Mouse (Mus musculus): ENCODE data around the gene St3gal5. TPM values are rescaled to one million over a fixed set of nuclear protein-coding genes. Genes with fewer than 3 reads are reported as not detected.

Gene St3gal5
- polyA plus RNA-seq, 1 experiment from 2014 or later: 40.0 TPM

DNA sequence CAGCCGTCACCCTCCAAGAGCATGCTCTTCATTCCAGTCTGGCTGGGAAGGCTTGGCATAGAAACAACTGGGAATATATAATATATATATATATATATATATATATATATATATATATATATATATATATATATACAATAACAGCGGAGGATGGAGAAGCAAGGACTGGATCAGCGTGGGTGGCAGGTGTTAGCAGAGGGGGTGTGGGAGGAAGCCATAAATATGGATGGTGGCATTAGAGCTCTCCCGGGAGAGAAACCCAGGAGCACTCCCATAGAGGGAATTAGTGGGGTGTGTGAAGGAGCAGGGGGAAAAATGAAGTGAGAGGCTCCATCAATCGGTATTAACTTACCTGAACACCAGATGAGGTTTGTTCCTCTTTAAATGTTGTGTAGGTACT lies 2.8 kb downstream of the St3gal5 start:
- WGBS: 87% methylated on average over 5 of the region's 5 CpGs
- DNase-seq (ENCODE audit: low spot score): no peak
- Histone ChIP-seq H3K27me3 (ENCODE audit: low read depth, poor library complexity, severe bottlenecking) (no peaks in the 10 kb centered on the region), H3K27ac (replicated peaks) (no peak overlapping the region), H3K4me1 (peaks cover 49% of the 10 kb centered on the region), H3K36me3 (no peaks in the 10 kb centered on the region), H3K4me3 (no peak overlapping the region), H3K9me3 (replicated peaks) (no peaks in the 10 kb centered on the region)

DNA sequence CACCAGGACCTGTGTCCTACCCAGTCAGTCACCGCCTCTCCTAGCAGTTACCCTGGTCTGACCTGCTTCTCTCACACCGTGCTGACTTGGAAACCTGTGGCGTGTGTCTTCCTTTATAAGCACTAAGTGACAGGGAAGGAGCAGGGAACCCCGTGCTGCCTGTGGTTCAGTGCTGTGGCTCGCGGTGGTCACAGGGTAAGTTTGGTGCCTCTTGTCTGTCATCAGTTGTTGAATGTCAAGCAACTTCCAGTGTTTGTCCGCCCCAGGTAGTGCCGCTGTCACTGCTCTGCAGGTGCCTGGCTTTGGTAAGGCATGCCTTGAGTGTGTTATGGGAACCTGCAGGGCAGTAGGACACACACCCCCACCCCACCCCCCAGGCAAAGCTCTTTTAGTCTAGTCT lies 3.5 kb downstream of the St3gal5 start:
- no peak for DNase-seq (ENCODE audit: low spot score)
- Histone ChIP-seq H3K27me3 (ENCODE audit: low read depth, poor library complexity, severe bottlenecking) (no peaks in the 10 kb centered on the region), H3K4me1 (peaks cover 49% of the 10 kb centered on the region), H3K36me3 (peaks cover 2% of the 10 kb centered on the region; the same call in 1 of the 2 replicates), H3K27ac (replicated peaks) (0 out of 2 replicates have a peak overlapping the region, but pooled peaks have one; percentile 14), H3K4me3 (no peak overlapping the region), H3K9me3 (replicated peaks) (no peaks in the 10 kb centered on the region)
- WGBS: 93% methylated on average over 8 of the region's 8 CpGs

DNA sequence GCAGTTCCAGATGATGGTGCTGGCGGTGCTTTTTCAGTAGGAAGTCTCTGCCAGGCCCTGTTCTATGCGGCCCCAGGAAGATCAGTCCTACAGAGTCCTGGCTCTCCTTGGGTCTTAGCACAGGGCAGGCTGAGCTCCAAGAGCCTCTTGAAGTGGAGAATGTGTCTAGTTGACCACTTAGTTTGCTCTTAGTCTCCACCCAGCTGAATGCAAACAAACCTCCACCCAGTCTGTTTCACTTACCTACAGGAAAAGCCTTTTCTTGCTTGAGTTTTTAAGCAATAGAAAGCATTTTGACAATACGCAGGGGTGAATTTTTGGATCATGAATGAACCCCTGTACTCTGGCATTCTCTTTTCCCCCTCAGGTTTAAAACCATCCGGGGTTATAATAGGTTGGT lies 4.0 kb downstream of the St3gal5 start:
- 86% methylated on average over 4 of the region's 4 CpGs for WGBS
- H3K4me1 ChIP-seq: peaks cover 49% of the 10 kb centered on the region

DNA sequence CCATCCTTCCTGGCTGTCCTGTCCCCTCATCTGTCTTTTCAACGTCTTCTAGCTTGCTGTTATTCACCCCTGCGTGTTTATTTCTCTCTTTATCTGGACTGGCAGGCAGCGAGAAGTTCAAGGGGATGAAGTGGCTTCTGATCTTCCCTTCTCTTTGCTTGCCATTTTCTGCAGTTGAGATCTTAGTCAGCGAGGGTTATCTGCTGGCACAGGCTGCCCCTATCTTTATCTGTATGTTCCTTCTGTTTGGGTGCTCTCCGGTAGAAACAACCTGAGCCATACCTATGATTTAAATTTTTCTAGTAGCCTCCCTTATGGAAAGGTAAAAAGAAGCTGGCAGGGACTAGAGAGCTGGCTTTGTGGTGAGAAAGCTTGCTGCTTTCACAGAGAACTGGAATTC lies 4.7 kb downstream of the St3gal5 start:
- Histone ChIP-seq H3K4me1 (peaks cover 43% of the 10 kb centered on the region), H3K9me3 (replicated peaks) (no peaks in the 10 kb centered on the region), H3K4me3 (no peak overlapping the region), H3K27ac (replicated peaks) (no peak overlapping the region), H3K36me3 (peaks cover 4% of the 10 kb centered on the region), H3K27me3 (ENCODE audit: low read depth, poor library complexity, severe bottlenecking) (no peaks in the 10 kb centered on the region)
- DNase-seq (ENCODE audit: low spot score): no peak
- WGBS: 80% methylated on average over 5 of the region's 5 CpGs

More for the DNA sequence above, 4.0 kb downstream of the St3gal5 start:
- no peak for DNase-seq (ENCODE audit: low spot score)
- H3K27me3 ChIP-seq (ENCODE audit: low read depth, poor library complexity, severe bottlenecking): no peaks in the 10 kb centered on the region
- H3K36me3 ChIP-seq: peaks cover 2% of the 10 kb centered on the region; the same call in 1 of the 2 replicates
- no peak overlapping the region for H3K4me3 ChIP-seq
- H3K9me3 ChIP-seq (replicated peaks): no peaks in the 10 kb centered on the region
- H3K27ac ChIP-seq (replicated peaks): 0 out of 2 replicates have a peak overlapping the region, but pooled peaks have one; percentile 14

DNA sequence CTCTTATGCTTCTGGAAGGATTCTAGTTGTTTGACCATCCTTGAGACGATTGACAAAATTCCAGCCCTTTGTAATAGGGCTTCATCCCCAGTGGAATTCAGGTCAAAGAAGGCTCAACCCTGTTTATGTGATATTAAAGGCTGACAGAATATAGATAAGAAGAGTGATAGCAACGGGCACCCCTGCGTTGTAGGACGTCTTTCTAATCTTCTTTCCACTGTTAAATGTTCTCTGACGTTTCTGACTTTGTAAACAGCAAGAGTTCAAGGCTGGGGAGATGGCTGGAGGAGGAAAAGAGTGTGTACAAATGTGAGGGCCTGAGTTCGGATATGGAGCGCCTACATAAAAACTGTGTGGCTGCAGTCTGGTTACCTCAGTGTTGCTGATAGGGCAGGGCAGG lies 7.1 kb downstream of the St3gal5 start:
- Histone ChIP-seq H3K4me3 (no peak overlapping the region), H3K9me3 (replicated peaks) (no peaks in the 10 kb centered on the region), H3K27me3 (ENCODE audit: low read depth, poor library complexity, severe bottlenecking) (no peaks in the 10 kb centered on the region), H3K27ac (replicated peaks) (no peak overlapping the region), H3K4me1 (peaks cover 30% of the 10 kb centered on the region), H3K36me3 (peaks cover 6% of the 10 kb centered on the region)
- 87% methylated on average over 7 of the region's 7 CpGs for WGBS
- no peak for DNase-seq (ENCODE audit: low spot score)

DNA sequence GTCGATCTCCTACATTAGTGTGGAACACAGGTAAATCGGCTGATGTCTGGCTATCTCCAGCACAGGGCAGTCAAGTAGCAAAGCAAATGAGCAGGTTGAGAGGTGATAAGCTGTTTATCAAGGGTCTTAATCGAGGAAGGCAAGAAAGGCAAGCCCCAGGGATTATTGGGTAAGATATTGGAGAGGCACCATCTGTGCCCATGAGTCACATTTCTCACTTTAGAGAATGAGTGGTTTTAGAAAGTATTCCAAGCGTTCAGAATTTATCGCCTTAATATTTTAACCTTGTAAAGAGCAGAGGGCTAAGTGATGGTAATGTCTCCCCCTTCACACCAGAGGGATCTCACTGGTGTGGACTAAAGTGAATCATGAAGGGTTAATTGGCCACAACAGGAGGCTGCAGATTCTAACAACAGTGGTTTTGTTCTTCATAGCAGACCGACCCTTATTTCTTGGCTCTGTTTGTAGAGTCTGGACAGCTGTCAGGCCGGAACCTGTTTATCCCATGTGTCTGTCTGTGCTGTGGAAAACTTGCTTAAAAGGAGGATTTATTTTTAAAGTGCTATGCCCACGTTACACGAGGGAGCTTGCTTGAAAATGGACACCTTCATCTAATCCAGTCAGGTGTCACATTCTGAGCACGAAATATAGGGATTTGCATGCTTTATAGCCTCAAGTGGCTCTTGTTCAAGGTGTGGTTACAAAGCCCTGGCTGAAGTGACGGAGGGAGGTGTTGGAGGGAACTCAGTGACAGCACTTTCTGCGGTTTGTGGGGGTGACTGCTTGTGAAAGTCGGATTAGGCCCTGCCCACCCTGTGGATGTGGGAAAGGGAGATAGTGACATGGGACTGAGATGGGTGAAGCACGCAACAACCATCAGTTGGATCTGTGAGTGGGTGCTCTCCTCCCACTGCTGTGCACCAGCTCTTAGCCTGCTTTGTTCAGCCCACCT lies 11.8 kb downstream of the St3gal5 start:
- WGBS: 81% methylated on average over 14 of the region's 14 CpGs
- Histone ChIP-seq H3K4me3 (no peak overlapping the region), H3K9me3 (replicated peaks) (no peaks in the 10 kb centered on the region), H3K36me3 (peaks cover 6% of the 10 kb centered on the region), H3K27me3 (ENCODE audit: low read depth, poor library complexity, severe bottlenecking) (no peaks in the 10 kb centered on the region), H3K4me1 (peaks cover 8% of the 10 kb centered on the region), H3K27ac (replicated peaks) (no peak overlapping the region)
- DNase-seq (ENCODE audit: low spot score): no peak

DNA sequence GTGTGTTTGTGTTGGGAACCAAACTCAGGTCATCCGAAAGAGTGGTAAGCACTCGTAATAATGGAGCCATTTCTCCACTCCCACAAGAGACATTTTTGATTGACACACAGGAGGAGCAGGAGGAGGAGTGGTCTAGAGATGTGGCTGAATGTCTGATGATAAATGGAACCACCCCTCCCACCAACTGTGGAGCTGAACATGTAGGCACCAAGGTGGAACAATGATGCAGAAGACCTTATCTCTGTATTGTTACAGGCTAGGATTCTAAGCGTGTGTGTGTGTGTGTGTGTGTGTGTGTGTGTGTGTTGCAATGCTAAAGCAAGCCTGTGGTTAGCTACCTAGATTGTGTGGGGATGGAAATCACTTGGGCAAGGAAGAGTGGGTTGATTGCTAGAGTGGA lies 13.2 kb downstream of the St3gal5 start:
- WGBS: 92% methylated on average over 3 of the region's 3 CpGs
- DNase-seq (ENCODE audit: low spot score): no peak
- Histone ChIP-seq H3K4me1 (peaks cover 8% of the 10 kb centered on the region), H3K27me3 (ENCODE audit: low read depth, poor library complexity, severe bottlenecking) (no peaks in the 10 kb centered on the region), H3K4me3 (no peak overlapping the region), H3K36me3 (peaks cover 4% of the 10 kb centered on the region; the same call in 1 of the 2 replicates), H3K27ac (replicated peaks) (no peak overlapping the region), H3K9me3 (replicated peaks) (no peaks in the 10 kb centered on the region)

DNA sequence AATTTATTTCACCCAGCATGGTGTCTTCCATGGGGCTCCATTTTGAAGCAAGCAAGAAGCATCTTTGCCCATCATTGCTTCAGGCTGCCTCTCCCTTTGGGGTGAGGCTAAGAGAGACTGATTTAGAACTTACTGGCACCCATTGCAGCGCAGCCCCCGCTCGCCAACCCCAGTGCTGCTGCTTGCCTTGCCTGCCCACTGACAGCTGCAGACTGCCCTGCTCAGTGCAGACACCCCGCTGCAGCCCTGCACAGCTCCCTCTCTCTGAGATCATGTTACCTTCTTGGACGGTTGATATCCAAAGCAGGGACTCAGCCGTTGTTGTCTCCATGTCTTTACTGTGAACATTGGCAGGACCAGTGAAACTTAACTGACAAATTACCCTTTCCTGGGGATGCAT lies 15.2 kb downstream of the St3gal5 start:
- H3K36me3 ChIP-seq: no peaks in the 10 kb centered on the region
- H3K27me3 ChIP-seq (ENCODE audit: low read depth, poor library complexity, severe bottlenecking): no peaks in the 10 kb centered on the region
- H3K27ac ChIP-seq (replicated peaks): no peak overlapping the region
- 46% methylated on average over 6 of the region's 6 CpGs for WGBS
- H3K4me3 ChIP-seq: no peak overlapping the region
- peaks cover 12% of the 10 kb centered on the region for H3K4me1 ChIP-seq
- DNase-seq (ENCODE audit: low spot score): no peak
- no peaks in the 10 kb centered on the region for H3K9me3 ChIP-seq (replicated peaks)

DNA sequence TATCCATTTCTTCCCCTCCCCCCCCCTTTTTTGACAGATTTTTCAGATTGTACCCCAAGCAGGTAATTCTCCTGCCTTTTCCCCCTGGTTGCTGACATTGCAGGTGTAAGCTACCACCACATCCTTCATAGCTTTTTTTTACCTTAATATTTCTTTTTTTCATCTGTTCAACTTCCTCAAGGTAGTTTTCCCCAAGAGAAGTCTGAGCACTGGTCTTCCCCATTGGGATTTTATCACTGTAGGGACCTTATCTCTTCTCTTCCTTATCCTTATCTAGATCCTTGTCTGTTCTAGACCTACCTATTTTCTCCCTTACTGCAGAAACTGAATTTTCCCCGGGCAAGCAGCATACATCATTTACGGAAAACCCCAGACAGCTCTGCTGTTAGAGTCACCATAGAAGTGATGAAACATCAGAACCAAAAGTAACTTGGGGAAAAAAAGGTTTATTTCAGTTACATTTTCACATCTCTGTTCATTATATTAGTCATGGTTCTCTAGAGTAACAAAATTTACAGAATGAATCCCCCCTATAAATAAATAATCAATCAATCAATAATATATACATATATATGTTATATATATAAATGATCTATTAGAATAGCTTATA lies 15.8 kb downstream of the St3gal5 start:
- Histone ChIP-seq H3K36me3 (no peaks in the 10 kb centered on the region), H3K27me3 (ENCODE audit: low read depth, poor library complexity, severe bottlenecking) (no peaks in the 10 kb centered on the region), H3K4me1 (peaks cover 12% of the 10 kb centered on the region), H3K4me3 (no peak overlapping the region), H3K9me3 (replicated peaks) (no peaks in the 10 kb centered on the region), H3K27ac (replicated peaks) (no peak overlapping the region)
- WGBS: 98% methylated on average over 2 of the region's 2 CpGs
- DNase-seq (ENCODE audit: low spot score): no peak

DNA sequence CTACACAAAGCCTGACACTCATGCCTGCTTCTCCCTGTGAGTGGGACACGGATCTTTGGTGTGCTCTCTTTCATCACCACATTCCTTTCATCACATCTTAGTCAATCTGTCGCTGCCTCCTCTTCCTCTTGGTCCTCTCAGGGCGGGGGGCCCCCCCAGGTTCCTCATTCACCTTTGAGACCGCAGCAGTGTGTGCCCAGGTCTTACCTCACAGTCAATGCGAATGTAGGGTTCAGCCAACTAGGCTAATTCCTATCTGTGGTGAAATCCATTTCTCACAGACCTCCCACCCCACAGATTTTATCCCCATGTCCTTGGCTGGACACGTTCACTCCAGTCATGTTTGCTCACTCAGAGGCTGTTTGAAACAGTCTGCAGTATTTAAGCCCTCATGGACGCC lies 17.5 kb downstream of the St3gal5 start:
- no peaks in the 10 kb centered on the region for H3K9me3 ChIP-seq (replicated peaks)
- no peak overlapping the region for H3K27ac ChIP-seq (replicated peaks)
- WGBS: 87% methylated on average over 7 of the region's 7 CpGs
- no peaks in the 10 kb centered on the region for H3K27me3 ChIP-seq (ENCODE audit: low read depth, poor library complexity, severe bottlenecking)
- no peak overlapping the region for H3K4me3 ChIP-seq
- DNase-seq (ENCODE audit: low spot score): no peak
- peaks cover 7% of the 10 kb centered on the region; the same call in 1 of the 2 replicates for H3K4me1 ChIP-seq
- no peaks in the 10 kb centered on the region for H3K36me3 ChIP-seq

DNA sequence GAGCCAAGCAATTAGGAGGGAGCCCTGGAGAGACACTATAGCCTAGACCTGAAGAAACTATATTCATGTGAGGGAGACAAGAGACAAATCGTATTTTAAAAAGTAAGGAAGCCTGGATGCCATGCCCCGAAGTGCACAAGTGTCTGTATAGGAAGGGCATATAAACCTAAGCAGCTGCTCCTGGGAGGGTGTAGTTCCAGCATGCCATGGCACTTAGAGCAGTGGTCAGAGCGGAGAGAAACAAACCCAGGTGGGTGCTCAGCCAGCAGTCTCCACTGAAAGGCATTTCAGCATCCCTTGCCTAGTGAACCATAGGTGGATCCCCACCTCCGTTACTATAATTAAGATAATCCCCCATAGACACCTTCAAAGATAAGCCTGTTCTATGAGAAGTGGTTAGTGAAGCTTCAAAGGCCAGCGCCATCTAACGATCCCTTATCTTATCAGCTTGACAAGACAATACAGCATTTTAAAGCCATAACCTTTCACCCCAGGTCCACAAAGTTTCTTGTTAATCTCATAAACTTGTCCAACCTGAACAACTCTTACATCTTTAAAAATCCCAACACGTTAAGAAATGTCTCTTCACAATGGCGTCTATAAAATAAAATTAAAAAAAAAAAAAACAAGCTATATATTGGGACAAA lies 20.1 kb downstream of the St3gal5 start:
- Histone ChIP-seq H3K4me1 (peaks cover 7% of the 10 kb centered on the region; the same call in 1 of the 2 replicates), H3K27me3 (ENCODE audit: low read depth, poor library complexity, severe bottlenecking) (no peaks in the 10 kb centered on the region), H3K4me3 (no peak overlapping the region), H3K36me3 (no peaks in the 10 kb centered on the region), H3K27ac (replicated peaks) (no peak overlapping the region), H3K9me3 (replicated peaks) (no peaks in the 10 kb centered on the region)
- 74% methylated on average over 8 of the region's 8 CpGs for WGBS
- DNase-seq (ENCODE audit: low spot score): no peak

DNA sequence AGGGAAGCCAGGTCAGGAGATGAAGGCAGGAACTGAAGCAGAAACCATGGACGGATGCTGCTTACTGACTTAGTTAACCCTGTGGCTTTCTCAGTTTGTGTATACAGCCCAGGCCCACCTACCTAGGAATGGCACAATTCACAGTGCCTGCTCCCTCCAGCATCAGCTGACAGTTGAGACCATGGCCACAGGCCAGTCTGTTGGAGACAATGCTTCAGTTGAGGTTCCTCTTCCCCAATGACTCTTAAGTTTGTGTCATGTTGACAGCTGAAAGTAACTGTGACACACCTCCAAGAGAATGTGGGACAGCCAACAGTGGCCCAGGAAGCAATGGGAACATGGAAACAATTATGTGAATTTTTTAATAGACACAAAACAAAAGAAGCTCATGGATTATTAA lies 22.5 kb downstream of the St3gal5 start:
- no peak overlapping the region for H3K4me3 ChIP-seq
- H3K36me3 ChIP-seq: no peaks in the 10 kb centered on the region
- H3K27me3 ChIP-seq (ENCODE audit: low read depth, poor library complexity, severe bottlenecking): no peaks in the 10 kb centered on the region
- no peak overlapping the region for H3K27ac ChIP-seq (replicated peaks)
- H3K4me1 ChIP-seq: peaks cover 4% of the 10 kb centered on the region; the same call in 1 of the 2 replicates
- 91% methylated on average over 1 of the region's 1 CpGs for WGBS
- no peak for DNase-seq (ENCODE audit: low spot score)
- no peaks in the 10 kb centered on the region for H3K9me3 ChIP-seq (replicated peaks)
